Mouse (Mus musculus) embryonic facial prominence, embryonic 10.5 days (tissue): ENCODE data around the gene Trdn. TPM values are rescaled to one million over a fixed set of nuclear protein-coding genes. Genes with fewer than 3 reads are reported as not detected.

ENCODE experiments used
- DNase-seq: peaks from one replicate; pipeline ENCODE4 v3.0.0-alpha.2; 2017; ENCODE audit warnings: low spot score
- H3K27ac ChIP-seq: fragments of 300-500 bp; sonication (generic); replicated peaks from 2 replicates; pipeline ENCODE4 v1.5.1; 2016; ENCODE audit warnings: mild to moderate bottlenecking
- H3K27me3 ChIP-seq: fragments of 300-500 bp; sonication (generic); replicated peaks from 2 replicates; pipeline ENCODE4 v1.6.1; 2016; ENCODE audit warnings: low read depth, mild to moderate bottlenecking; ENCODE audit not compliant: poor library complexity, severe bottlenecking
- H3K36me3 ChIP-seq: fragments of 300-500 bp; sonication (generic); replicated peaks from 2 replicates; pipeline ENCODE4 v1.6.1; 2016; ENCODE audit warnings: mild to moderate bottlenecking, moderate library complexity
- H3K4me1 ChIP-seq: fragments of 300-500 bp; sonication (generic); 2 replicates; pipeline ENCODE4 v1.6.1; 2016
- H3K4me3 ChIP-seq: fragments of 300-500 bp; sonication (generic); 2 replicates; pipeline ENCODE4 v1.5.1; 2016; ENCODE audit warnings: mild to moderate bottlenecking, moderate library complexity
- H3K9me3 ChIP-seq: fragments of 300-500 bp; sonication (generic); 2 replicates; pipeline ENCODE4 v1.6.1; 2016; ENCODE audit warnings: mild to moderate bottlenecking
- WGBS: fragments of 180-500 bp; shearing (Covaris S2); methylation state at CpG from one replicate; pipeline ENCODE4 v1.1.7; 2016; 5-methylcytosine and 5-hydroxymethylcytosine counted together
- polyA plus RNA-seq: library from polyadenylated mRNA; unstranded; fragments of >200 nt; fragmentation: Nextera tagmentation; extraction: Ambion mirVana; gene quantifications from 2 replicates; pipeline ENCODE4 v1.2.1, GENCODE M21; 2016

The Trdn gene
- polyA plus RNA-seq, 1 experiment from 2014 or later: not detected

- Histone ChIP-seq H3K9me3 (no peaks in the 10 kb centered on the region), H3K27ac (no peak overlapping the region), H3K27me3 (no peaks in the 10 kb centered on the region), H3K36me3 (no peaks in the 10 kb centered on the region), H3K4me3 (no peak overlapping the region), H3K4me1 (no peaks in the 10 kb centered on the region)
- 42% methylated on average over 2 of the region's 2 CpGs for WGBS
- no peak for DNase-seq
Measured at GRCm38 (mm10) chr10:33179731-33180631, 99.6 kb downstream of the Trdn start.

GRCm38 (mm10) chr10:33189031-33189430 lies 108.7 kb downstream of the Trdn start:
- H3K4me1 ChIP-seq: no peaks in the 10 kb centered on the region
- H3K9me3 ChIP-seq: no peaks in the 10 kb centered on the region
- no peak overlapping the region for H3K4me3 ChIP-seq
- H3K36me3 ChIP-seq: no peaks in the 10 kb centered on the region
- no peak for DNase-seq
- no peaks in the 10 kb centered on the region for H3K27me3 ChIP-seq
- no peak overlapping the region for H3K27ac ChIP-seq
- WGBS: 72% methylated on average over 1 of the region's 1 CpGs

GRCm38 (mm10) chr10:33195919-33196318 lies 115.6 kb downstream of the Trdn start:
- no peaks in the 10 kb centered on the region for H3K4me1 ChIP-seq
- no peak overlapping the region for H3K4me3 ChIP-seq
- no peaks in the 10 kb centered on the region for H3K36me3 ChIP-seq
- H3K27me3 ChIP-seq: no peaks in the 10 kb centered on the region
- WGBS: 12% methylated on average over 1 of the region's 1 CpGs
- no peak for DNase-seq
- no peaks in the 10 kb centered on the region for H3K9me3 ChIP-seq
- no peak overlapping the region for H3K27ac ChIP-seq

- Histone ChIP-seq H3K27ac (no peak overlapping the region), H3K4me3 (no peak overlapping the region), H3K9me3 (no peaks in the 10 kb centered on the region), H3K27me3 (no peaks in the 10 kb centered on the region), H3K4me1 (no peaks in the 10 kb centered on the region), H3K36me3 (no peaks in the 10 kb centered on the region)
- DNase-seq: no peak
- 81% methylated on average over 1 of the region's 1 CpGs for WGBS
Measured at GRCm38 (mm10) chr10:33198257-33198656, 117.9 kb downstream of the Trdn start.

GRCm38 (mm10) chr10:33210411-33210810 lies 130.1 kb downstream of the Trdn start:
- 76% methylated on average over 1 of the region's 1 CpGs for WGBS
- H3K9me3 ChIP-seq: no peaks in the 10 kb centered on the region
- no peak for DNase-seq

GRCm38 (mm10) chr10:33253911-33254310 lies 173.6 kb downstream of the Trdn start:
- whole genome bisulfite sequencing: 70% methylated on average over 1 of the region's 1 CpGs
- Histone ChIP-seq H3K27ac (no peak overlapping the region), H3K27me3 (no peaks in the 10 kb centered on the region), H3K4me3 (no peak overlapping the region), H3K36me3 (no peaks in the 10 kb centered on the region), H3K9me3 (no peaks in the 10 kb centered on the region), H3K4me1 (no peaks in the 10 kb centered on the region)
- no peak for DNase-seq

More at GRCm38 (mm10) chr10:33210411-33210810, 130.1 kb downstream of the Trdn start:
- H3K27ac ChIP-seq: no peak overlapping the region
- H3K27me3 ChIP-seq: no peaks in the 10 kb centered on the region
- no peaks in the 10 kb centered on the region for H3K4me1 ChIP-seq
- no peaks in the 10 kb centered on the region for H3K36me3 ChIP-seq
- no peak overlapping the region for H3K4me3 ChIP-seq

GRCm38 (mm10) chr10:33256202-33256601 lies 175.8 kb downstream of the Trdn start:
- no peak for DNase-seq
- Histone ChIP-seq H3K27me3 (no peaks in the 10 kb centered on the region), H3K4me1 (no peaks in the 10 kb centered on the region), H3K36me3 (no peaks in the 10 kb centered on the region), H3K4me3 (no peak overlapping the region), H3K27ac (no peak overlapping the region), H3K9me3 (no peaks in the 10 kb centered on the region)
- WGBS: 69% methylated on average over 1 of the region's 1 CpGs

GRCm38 (mm10) chr10:33304982-33305381 lies 224.6 kb downstream of the Trdn start:
- DNase-seq: no peak
- Histone ChIP-seq H3K4me1 (no peaks in the 10 kb centered on the region), H3K27me3 (no peaks in the 10 kb centered on the region), H3K9me3 (no peaks in the 10 kb centered on the region), H3K36me3 (no peaks in the 10 kb centered on the region), H3K27ac (no peak overlapping the region), H3K4me3 (no peak overlapping the region)
- 39% methylated on average over 2 of the region's 2 CpGs for WGBS

- Histone ChIP-seq H3K4me1 (no peaks in the 10 kb centered on the region), H3K36me3 (no peaks in the 10 kb centered on the region), H3K9me3 (no peaks in the 10 kb centered on the region), H3K27ac (no peak overlapping the region), H3K27me3 (no peaks in the 10 kb centered on the region), H3K4me3 (no peak overlapping the region)
- WGBS: 84% methylated on average over 1 of the region's 1 CpGs
- no peak for DNase-seq
Measured at GRCm38 (mm10) chr10:33353026-33353425, 272.7 kb downstream of the Trdn start.

GRCm38 (mm10) chr10:33366521-33366920 lies 286.2 kb downstream of the Trdn start:
- no peaks in the 10 kb centered on the region for H3K9me3 ChIP-seq
- no peaks in the 10 kb centered on the region for H3K27me3 ChIP-seq
- no peak overlapping the region for H3K27ac ChIP-seq
- no peaks in the 10 kb centered on the region for H3K4me1 ChIP-seq
- no peak for DNase-seq
- H3K4me3 ChIP-seq: no peak overlapping the region
- H3K36me3 ChIP-seq: no peaks in the 10 kb centered on the region

- no peaks in the 10 kb centered on the region for H3K27me3 ChIP-seq
- H3K9me3 ChIP-seq: no peaks in the 10 kb centered on the region
- DNase-seq: no peak
- H3K4me3 ChIP-seq: no peak overlapping the region
- H3K4me1 ChIP-seq: no peaks in the 10 kb centered on the region
- no peak overlapping the region for H3K27ac ChIP-seq
- 63% methylated on average over 2 of the region's 2 CpGs for WGBS
- H3K36me3 ChIP-seq: no peaks in the 10 kb centered on the region
Measured at GRCm38 (mm10) chr10:33370534-33370933, 290.2 kb downstream of the Trdn start.

- no peak for DNase-seq
- no peaks in the 10 kb centered on the region for H3K4me1 ChIP-seq
- H3K4me3 ChIP-seq: no peak overlapping the region
- H3K9me3 ChIP-seq: no peaks in the 10 kb centered on the region
- H3K27ac ChIP-seq: no peak overlapping the region
- H3K27me3 ChIP-seq: no peaks in the 10 kb centered on the region
- 75% methylated on average over 2 of the region's 2 CpGs for WGBS
- H3K36me3 ChIP-seq: no peaks in the 10 kb centered on the region
Measured at GRCm38 (mm10) chr10:33375474-33376029, 295.2 kb downstream of the Trdn start.
